Mouse (Mus musculus) cerebellum, adult 11 months (tissue): ENCODE results near the gene Ipo13.
A peak's percentile ranks its signal among the peaks of the same experiment; 100 is the strongest.

Experiments used
- DNase-seq: peaks from one replicate; pipeline ENCODE4 v3.0.0; 2022

Ipo13 gene

DNA sequence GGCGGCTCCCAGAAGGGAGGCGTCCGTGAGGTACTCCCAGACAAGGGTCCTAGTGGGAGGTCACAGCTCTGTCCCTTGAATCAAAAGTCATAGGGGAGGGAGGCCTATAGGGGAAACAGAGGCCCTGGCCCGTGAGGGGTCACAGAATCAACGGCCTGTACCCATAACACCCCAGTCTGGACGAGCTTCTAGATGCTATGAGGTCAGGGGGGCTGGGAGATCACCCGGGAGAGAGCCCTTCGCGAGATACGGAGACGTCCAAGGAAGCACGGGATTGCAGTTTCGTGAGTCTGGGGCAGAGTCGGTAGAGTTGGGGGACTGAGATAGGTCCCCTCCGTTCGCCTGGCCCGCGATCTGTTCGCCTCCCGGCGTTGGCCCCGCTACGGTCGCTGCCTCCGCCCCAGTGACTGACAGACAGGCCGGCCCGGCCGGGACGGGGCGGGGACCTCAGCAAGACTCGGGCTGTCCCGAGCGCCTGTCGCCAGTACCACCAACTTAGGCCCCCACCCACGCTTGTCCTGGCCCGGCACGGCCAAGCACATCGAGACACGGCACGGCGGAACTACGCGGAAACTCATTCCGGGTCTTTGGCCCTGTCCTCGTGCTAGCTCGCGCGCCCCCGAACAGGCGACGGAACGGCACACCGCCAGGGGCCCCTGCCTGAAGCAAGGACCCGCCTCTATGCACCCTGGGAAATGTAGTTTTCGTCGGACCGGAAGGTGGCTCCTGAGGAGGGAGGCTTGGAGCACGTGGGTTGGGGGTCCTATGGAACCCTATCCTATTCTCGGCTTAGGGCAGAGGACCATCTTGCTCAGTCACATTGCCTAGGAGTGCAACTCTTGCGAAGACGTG lies at the start of gene Ipo13:
TSS of gene Ipo13 (minus strand) at position 409 of the 852 bp plus-strand sequence.
- DNase-seq, result peak; percentile 89

DNA sequence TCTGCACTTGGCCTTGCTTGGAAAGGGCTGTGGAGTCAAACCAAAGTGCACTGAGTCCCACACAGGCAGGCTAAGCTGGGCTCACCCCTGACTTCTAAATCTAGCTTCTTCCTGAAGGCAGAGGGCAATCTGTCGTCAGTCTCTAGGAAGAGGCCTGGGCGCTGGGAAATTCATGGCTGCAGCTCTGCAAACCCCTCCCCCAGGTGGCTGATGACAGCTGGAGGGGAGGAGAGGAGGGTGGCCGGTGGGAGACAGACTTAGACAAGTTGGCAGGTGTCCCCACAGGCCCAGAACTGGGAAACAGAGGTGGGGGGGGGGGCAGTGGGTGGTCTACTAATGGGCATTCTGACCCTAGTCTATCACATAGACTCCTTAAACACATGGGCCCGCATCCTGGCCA lies 42.7 kb upstream of the Ipo13 start:
- DNase-seq, result no peak

DNA sequence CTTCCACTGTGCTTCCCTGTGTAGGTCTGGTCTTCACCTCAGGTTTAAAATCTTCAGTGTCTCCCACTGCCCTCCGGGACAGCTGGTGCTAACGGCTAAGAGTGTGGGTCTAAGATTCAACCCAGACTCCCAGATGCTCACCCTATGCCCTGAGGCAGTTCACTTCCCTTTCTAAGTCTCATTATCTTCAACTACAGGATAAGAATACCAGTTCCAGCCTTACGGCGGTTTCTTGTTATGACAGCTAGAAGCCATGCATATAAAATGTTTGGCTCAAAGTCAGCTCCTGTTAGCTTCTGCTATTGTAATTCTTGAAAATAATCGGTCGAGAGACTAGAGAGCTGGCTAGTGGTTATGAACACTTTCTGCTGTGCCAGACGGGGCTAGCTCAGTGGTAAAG lies 32.7 kb upstream of the Ipo13 start:
- DNase-seq, result no peak

- DNase-seq, result no peak
Measured at GRCm38 (mm10) chr4:117946639-117947305, 32.0 kb upstream of the Ipo13 start.

DNA sequence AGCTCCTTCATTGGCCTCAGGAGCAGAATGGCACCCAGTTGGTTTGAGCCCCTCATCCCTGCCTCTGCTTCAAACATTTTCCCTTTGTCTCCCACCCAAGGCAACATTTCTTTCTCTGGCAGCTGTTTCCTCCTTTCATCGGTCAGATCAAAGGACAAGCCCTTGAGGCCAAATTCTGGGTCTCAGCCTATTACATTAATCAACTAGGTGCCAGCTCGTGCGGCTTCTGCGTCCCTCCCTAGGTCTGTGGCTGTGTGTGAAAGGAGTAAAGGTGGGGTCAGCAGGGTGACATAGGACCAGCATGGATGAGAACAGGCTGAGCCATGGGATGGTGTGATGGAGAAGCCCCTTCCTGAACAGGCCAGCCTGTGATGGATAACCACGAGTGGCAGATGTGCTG lies 28.5 kb upstream of the Ipo13 start:
- DNase-seq, result no peak

- no peak for DNase-seq
Measured at GRCm38 (mm10) chr4:117936964-117937363, 22.2 kb upstream of the Ipo13 start.

GRCm38 (mm10) chr4:117934081-117934480 lies 19.3 kb upstream of the Ipo13 start:
- DNase-seq, result no peak

- DNase-seq, result no peak
Measured at GRCm38 (mm10) chr4:117933248-117933647, 18.4 kb upstream of the Ipo13 start.

- no peak for DNase-seq
Measured at GRCm38 (mm10) chr4:117929391-117929881, 14.6 kb upstream of the Ipo13 start, which contains the start of gene Artn. Gene Artn, minus strand, starts transcription at chr4:117929763.

DNA sequence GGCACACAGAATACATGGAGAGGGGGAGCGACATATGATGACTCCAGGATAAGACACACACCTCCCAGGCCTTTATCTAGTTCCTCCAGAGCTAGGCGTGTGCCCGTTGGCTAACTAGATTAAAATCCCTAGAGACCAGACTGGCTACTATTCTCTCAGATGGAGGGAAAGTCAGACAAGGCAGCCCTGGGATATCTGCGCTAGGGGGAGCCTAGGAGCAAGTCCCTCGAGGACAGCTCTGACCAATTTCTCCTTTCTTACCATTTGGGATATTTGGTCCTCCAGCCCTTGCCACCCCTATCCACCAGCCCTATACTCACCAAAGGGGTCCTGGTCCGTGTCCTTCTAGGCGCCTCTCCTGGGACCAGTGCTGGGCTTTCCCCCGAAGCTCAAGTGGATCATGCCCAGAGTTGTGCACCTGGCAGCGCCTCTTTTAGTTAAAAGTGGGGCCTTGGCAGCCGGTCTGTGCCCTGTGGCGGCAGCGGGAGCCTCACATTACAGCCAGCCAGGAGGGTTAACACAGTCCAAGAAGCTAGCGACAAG lies 14.0 kb upstream of the Ipo13 start:
- DNase-seq, result no peak

DNA sequence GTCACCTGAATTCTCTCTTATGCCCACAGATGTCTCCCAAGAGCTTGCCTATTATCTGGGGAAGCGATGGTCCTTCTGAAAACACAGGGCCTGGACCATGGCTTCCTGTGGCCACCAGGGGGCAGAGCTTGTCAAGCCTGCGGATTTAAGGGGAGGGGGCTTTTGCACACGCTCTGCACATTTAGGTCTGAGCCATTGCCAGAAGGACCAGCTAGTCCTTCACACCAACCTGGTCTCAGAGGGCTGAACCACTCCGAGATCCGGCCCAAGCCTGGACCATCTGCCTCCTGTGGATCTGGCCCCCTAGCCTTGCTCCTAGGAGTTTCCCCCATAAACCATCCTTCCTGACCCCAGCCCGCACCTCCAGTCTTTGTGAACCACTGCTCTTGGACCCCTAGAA lies 13.4 kb upstream of the Ipo13 start:
- DNase-seq, result no peak

GRCm38 (mm10) chr4:117926545-117927482 lies 12.0 kb upstream of the Ipo13 start:
- DNase-seq, result peak; percentile 41

GRCm38 (mm10) chr4:117924916-117925315 lies 10.1 kb upstream of the Ipo13 start:
- no peak for DNase-seq

GRCm38 (mm10) chr4:117923450-117923849 lies 8.7 kb upstream of the Ipo13 start:
- DNase-seq, result no peak

GRCm38 (mm10) chr4:117921358-117921757 lies 6.6 kb upstream of the Ipo13 start:
- no peak for DNase-seq

DNA sequence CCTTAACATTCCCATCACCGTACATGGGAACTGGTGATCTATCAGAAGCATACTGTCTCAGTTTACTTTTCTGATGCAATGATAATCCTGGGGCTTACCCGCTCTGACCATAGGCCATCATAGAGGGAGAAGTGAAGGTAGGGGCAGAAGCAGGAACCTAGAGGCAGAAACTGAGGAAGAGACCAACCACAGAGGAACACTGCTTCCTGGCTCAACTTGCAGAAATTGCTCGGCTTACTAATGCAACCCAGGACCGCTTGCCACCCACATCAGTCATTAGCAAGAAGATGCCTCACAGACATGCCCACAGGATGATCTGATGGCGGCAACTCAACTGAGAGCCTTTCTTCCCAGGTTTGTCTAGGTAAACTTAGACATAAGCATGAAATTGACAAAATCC lies 4.0 kb upstream of the Ipo13 start:
- no peak for DNase-seq

GRCm38 (mm10) chr4:117918261-117918660 lies 3.5 kb upstream of the Ipo13 start:
- no peak for DNase-seq

DNA sequence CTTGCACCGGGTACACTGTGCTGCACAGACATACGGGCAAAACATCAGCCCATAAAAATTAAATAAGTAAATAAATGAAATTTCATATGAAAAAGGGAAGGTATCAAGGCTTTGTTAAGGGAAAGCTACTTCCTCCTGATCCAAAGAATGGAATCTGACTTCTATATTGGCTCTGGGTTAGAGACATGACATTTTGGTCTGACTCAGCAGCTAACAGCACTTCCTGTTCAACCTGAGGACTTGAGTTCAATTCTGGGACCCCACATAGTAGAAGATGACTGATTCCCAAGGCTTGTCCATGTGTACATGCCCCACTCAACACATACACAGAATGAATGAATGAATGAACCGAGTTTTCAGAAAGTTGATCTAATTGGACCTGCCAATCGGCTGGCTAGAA lies 3.0 kb upstream of the Ipo13 start:
- no peak for DNase-seq

DNA sequence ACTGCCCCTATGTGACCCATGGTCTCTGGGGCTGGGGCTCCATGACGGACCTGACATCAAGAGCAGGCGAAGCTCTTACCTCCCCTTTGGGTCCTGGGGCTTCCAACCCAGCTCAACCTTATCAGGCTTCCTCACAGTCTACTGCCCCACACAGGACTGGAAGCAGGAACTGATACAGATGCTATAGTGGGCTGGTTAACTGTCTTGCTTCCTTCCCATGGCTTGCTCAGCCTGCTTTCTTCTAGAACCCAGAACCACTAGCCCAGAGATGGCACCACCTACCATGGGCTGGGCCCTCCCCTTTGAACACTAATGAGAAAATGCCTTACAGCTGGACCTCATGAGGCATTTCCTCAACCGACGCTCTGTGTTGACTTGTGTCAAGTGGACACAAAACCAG lies 2.6 kb upstream of the Ipo13 start:
- no peak for DNase-seq

- DNase-seq, result no peak
Measured at GRCm38 (mm10) chr4:117916386-117916785, 1.6 kb upstream of the Ipo13 start.

- no peak for DNase-seq
Measured at GRCm38 (mm10) chr4:117915489-117916105, 798 bp upstream of the Ipo13 start.

GRCm38 (mm10) chr4:117914031-117914430 lies 768 bp downstream of the Ipo13 start:
- DNase-seq, result peak; percentile 66
